Mouse (Mus musculus) liver, embryonic 16.5 days (tissue): ENCODE results near the gene Ccdc24. TPM values are rescaled to one million over a fixed set of nuclear protein-coding genes. Genes with fewer than 3 reads are reported as not detected.

ENCODE experiments used
- ATAC-seq: fragments of 200-750 bp; cut with Nextera tagmentation; 2 replicates; pipeline ENCODE4 v1.8.0; 2017; ENCODE audit warnings: low read depth, mild to moderate bottlenecking, moderate number of reproducible peaks, moderate library complexity
- H3K27ac ChIP-seq: fragments of 300-500 bp; sonication (generic); 2 replicates; pipeline ENCODE4 v1.5.1; 2014; ENCODE audit warnings: mild to moderate bottlenecking, low read length
- H3K27me3 ChIP-seq: fragments of 300-500 bp; sonication (generic); 2 replicates; pipeline ENCODE4 v1.6.1; 2014; ENCODE audit warnings: low read depth, low read length, mixed read lengths; ENCODE audit not compliant: control insufficient read depth, insufficient read depth
- H3K36me3 ChIP-seq: fragments of 300-500 bp; sonication (generic); 2 replicates; pipeline ENCODE4 v1.6.1; 2014; ENCODE audit warnings: mild to moderate bottlenecking; ENCODE audit not compliant: control insufficient read depth, insufficient read depth
- H3K4me1 ChIP-seq: fragments of 300-500 bp; sonication (generic); 2 replicates; pipeline ENCODE4 v1.6.1; 2014; ENCODE audit warnings: low read depth, low read length, mixed read lengths; ENCODE audit not compliant: control insufficient read depth
- H3K4me2 ChIP-seq: fragments of 300-500 bp; sonication (generic); 2 replicates; pipeline ENCODE4 v1.6.1; 2014; ENCODE audit warnings: low read depth, low read length, mixed read lengths
- H3K4me3 ChIP-seq: fragments of 300-500 bp; sonication (generic); 2 replicates; pipeline ENCODE4 v1.5.1; 2014; ENCODE audit warnings: low read depth, mild to moderate bottlenecking, low read length
- H3K9ac ChIP-seq: fragments of 300-500 bp; sonication (generic); 2 replicates; pipeline ENCODE4 v1.6.1; 2014; ENCODE audit warnings: low read depth, low read length
- H3K9me3 ChIP-seq: fragments of 300-500 bp; sonication (generic); replicated peaks from 2 replicates; pipeline ENCODE4 v1.6.1; 2016; ENCODE audit warnings: low read length; ENCODE audit not compliant: control insufficient read depth
- WGBS: fragments of 180-500 bp; shearing (Covaris S2); extraction: QIAGEN DNeasy Blood & Tissue Kit; methylation state at CpG from one replicate; pipeline ENCODE4 v1.1.7; 2014; ENCODE audit not compliant: insufficient replicate concordance; 5-methylcytosine and 5-hydroxymethylcytosine counted together
- polyA plus RNA-seq: library from polyadenylated mRNA; unstranded; fragments of >200 nt; fragmentation: Nextera tagmentation; extraction: Ambion mirVana; gene quantifications from 2 replicates; pipeline ENCODE4 v1.2.1, GENCODE M21; 2015

Ccdc24 gene
- polyA plus RNA-seq, 1 experiment from 2014 or later: 1.1 TPM

- WGBS: 61% methylated on average over 5 of the region's 5 CpGs
- no peak for ATAC-seq
- no peaks in the 10 kb centered on the region for H3K4me1 ChIP-seq
- H3K4me2 ChIP-seq: no peak overlapping the region
- no peak overlapping the region for H3K4me3 ChIP-seq
- H3K9me3 ChIP-seq: no peaks in the 10 kb centered on the region
- H3K36me3 ChIP-seq: no peaks in the 10 kb centered on the region
- no peak overlapping the region for H3K9ac ChIP-seq
- H3K27ac ChIP-seq: no peak overlapping the region
- H3K27me3 ChIP-seq: no peaks in the 10 kb centered on the region; the same call in 1 of the 2 replicates
These were observed 55.6 kb downstream of the Ccdc24 start for GRCm38 (mm10) chr4:117816776-117817175.

Other genes with a start within 250 kb of the Ccdc24 start
- gene Dmap1, start 190.3 kb downstream of the Ccdc24 start, polyA plus RNA-seq: 15.8 and 17.1 TPM in 2 replicates
- gene Gm12845, start 148.1 kb downstream of the Ccdc24 start, polyA plus RNA-seq: not detected in 2 replicates
- gene Klf17, start 106.9 kb downstream of the Ccdc24 start, polyA plus RNA-seq: 0.05 TPM in 1 of 2 replicates, not detected in the other
- gene Slc6a9, start 38.1 kb downstream of the Ccdc24 start, polyA plus RNA-seq: 46.7 and 53.7 TPM in 2 replicates
- gene B4galt2, start 10.9 kb upstream of the Ccdc24 start, polyA plus RNA-seq: 0.76 and 1.3 TPM in 2 replicates
- gene Atp6v0b, start 14.8 kb upstream of the Ccdc24 start, polyA plus RNA-seq: 160 and 165 TPM in 2 replicates
- 5.1 and 5.8 TPM in 2 replicates for gene Dph2, start 19.5 kb upstream of the Ccdc24 start, polyA plus RNA-seq
- 17.4 and 17.5 TPM in 2 replicates for gene Ipo13, start 42.4 kb upstream of the Ccdc24 start, polyA plus RNA-seq
- 2.2 and 2.3 TPM in 2 replicates for gene Artn, start 57.2 kb upstream of the Ccdc24 start, polyA plus RNA-seq